Mouse (Mus musculus): Measurements from ENCODE around the gene Fbxw21. TPM values are rescaled to one million over a fixed set of nuclear protein-coding genes. Genes with fewer than 3 reads are reported as not detected.
A peak's percentile ranks its signal among the peaks of the same experiment; 100 is the strongest.

Gene Fbxw21
- polyA plus RNA-seq, 1 experiment: not detected

DNA sequence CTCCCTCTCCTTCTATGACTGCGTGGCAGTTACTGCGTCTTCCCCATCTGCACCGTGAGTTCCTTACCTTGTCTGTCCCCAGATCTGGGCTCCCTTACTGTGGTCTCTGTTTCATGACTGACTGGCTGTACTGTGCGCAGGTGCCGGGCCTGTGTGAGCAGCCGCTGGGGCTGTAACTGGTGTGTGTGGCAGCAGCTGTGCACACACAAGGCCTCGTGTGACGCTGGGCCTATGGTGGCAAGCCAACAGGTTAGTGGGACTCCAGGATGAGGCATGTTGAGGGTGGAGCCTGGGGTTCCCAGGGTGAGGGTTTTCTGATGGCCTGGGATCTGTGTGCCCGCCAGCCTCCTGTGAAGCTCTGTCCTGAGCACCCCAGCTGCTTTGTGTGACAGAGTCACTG, 57.8 kb downstream of the Fbxw21 start:
- no peaks in the 10 kb centered on the region for H3K36me3 ChIP-seq (ENCODE audit: control insufficient read depth, insufficient read depth, low read length)
- no peak overlapping the region for H3K27ac ChIP-seq (ENCODE audit: insufficient read depth, low read depth, low read length)
- H3K4me1 ChIP-seq (ENCODE audit: control insufficient read depth, insufficient read depth, insufficient read length, low read length): 0 out of 2 replicates have a peak, but pooled peaks cover 4% of the 10 kb centered on the region
- WGBS: 90% methylated on average over 9 of the region's 9 CpGs
- TF ChIP-seq POLR2A (IDR thresholded peaks at IDR 0.05; ENCODE audit: low read depth, low read length): no peak
- TF ChIP-seq CTCF (IDR thresholded peaks at IDR 0.05; ENCODE audit: extremely low read depth, insufficient read length, insufficient replicate concordance, low read depth, low read length): no peak
- H3K4me3 ChIP-seq (ENCODE audit: low read depth, low read length): no peak overlapping the region
- no peaks in the 10 kb centered on the region for H3K27me3 ChIP-seq (ENCODE audit: control insufficient read depth, insufficient read depth, low read length)

DNA sequence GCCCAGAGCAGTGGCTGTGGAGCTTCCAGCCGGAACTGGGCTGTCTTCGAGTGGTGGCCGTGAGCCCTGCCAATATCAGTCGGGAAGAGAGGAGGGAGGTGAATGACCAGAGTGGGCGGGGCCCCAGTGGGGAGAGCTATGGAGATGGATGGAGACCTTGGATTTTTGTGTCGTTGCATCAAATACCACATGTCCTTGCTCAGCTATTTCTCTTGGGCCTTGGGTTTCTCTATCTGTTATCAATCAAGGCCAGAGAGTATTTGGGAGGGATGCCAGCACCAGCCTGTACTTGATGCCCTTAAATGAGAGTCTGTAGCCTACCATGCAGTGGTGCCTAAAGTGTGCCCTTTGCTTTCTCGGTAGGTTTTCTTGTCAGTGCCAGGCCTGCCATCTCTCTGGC, 58.6 kb downstream of the Fbxw21 start:
- Histone ChIP-seq H3K4me3 (ENCODE audit: low read depth, low read length) (no peak overlapping the region), H3K36me3 (ENCODE audit: control insufficient read depth, insufficient read depth, low read length) (no peaks in the 10 kb centered on the region), H3K4me1 (ENCODE audit: control insufficient read depth, insufficient read depth, insufficient read length, low read length) (0 out of 2 replicates have a peak, but pooled peaks cover 4% of the 10 kb centered on the region), H3K27me3 (ENCODE audit: control insufficient read depth, insufficient read depth, low read length) (no peaks in the 10 kb centered on the region), H3K27ac (ENCODE audit: insufficient read depth, low read depth, low read length) (no peak overlapping the region)
- TF ChIP-seq CTCF (IDR thresholded peaks at IDR 0.05; ENCODE audit: extremely low read depth, insufficient read length, insufficient replicate concordance, low read depth, low read length): no peak
- no peak for TF ChIP-seq POLR2A (IDR thresholded peaks at IDR 0.05; ENCODE audit: low read depth, low read length)
- 75% methylated on average over 7 of the region's 7 CpGs for WGBS

GRCm38 (mm10) chr9:109102541-109102940, 59.3 kb downstream of the Fbxw21 start:
- no peak overlapping the region for H3K27ac ChIP-seq (ENCODE audit: insufficient read depth, low read depth, low read length)
- no peaks in the 10 kb centered on the region for H3K36me3 ChIP-seq (ENCODE audit: control insufficient read depth, insufficient read depth, low read length)
- no peaks in the 10 kb centered on the region for H3K27me3 ChIP-seq (ENCODE audit: control insufficient read depth, insufficient read depth, low read length)
- 0 out of 2 replicates have a peak, but pooled peaks cover 4% of the 10 kb centered on the region for H3K4me1 ChIP-seq (ENCODE audit: control insufficient read depth, insufficient read depth, insufficient read length, low read length)
- no peak overlapping the region for H3K4me3 ChIP-seq (ENCODE audit: low read depth, low read length)
- 86% methylated on average over 3 of the region's 3 CpGs for WGBS
- TF ChIP-seq POLR2A (IDR thresholded peaks at IDR 0.05; ENCODE audit: low read depth, low read length) (no peak), CTCF (IDR thresholded peaks at IDR 0.05; ENCODE audit: extremely low read depth, insufficient read length, insufficient replicate concordance, low read depth, low read length) (no peak)

- TF ChIP-seq CTCF (IDR thresholded peaks at IDR 0.05; ENCODE audit: extremely low read depth, insufficient read length, insufficient replicate concordance, low read depth, low read length) (no peak), POLR2A (IDR thresholded peaks at IDR 0.05; ENCODE audit: low read depth, low read length) (no peak)
- H3K36me3 ChIP-seq (ENCODE audit: control insufficient read depth, insufficient read depth, low read length): no peaks in the 10 kb centered on the region
- WGBS: 93% methylated on average over 5 of the region's 5 CpGs
Observed at GRCm38 (mm10) chr9:109101933-109102445, 59.9 kb downstream of the Fbxw21 start.

GRCm38 (mm10) chr9:109100307-109100928, 61.4 kb downstream of the Fbxw21 start:
- TF ChIP-seq CTCF (IDR thresholded peaks at IDR 0.05; ENCODE audit: extremely low read depth, insufficient read length, insufficient replicate concordance, low read depth, low read length) (no peak), POLR2A (IDR thresholded peaks at IDR 0.05; ENCODE audit: low read depth, low read length) (no peak)
- Histone ChIP-seq H3K27ac (ENCODE audit: insufficient read depth, low read depth, low read length) (no peak overlapping the region), H3K27me3 (ENCODE audit: control insufficient read depth, insufficient read depth, low read length) (0 out of 2 replicates have a peak, but pooled peaks cover 5% of the 10 kb centered on the region), H3K4me3 (ENCODE audit: low read depth, low read length) (no peak overlapping the region), H3K36me3 (ENCODE audit: control insufficient read depth, insufficient read depth, low read length) (no peaks in the 10 kb centered on the region), H3K4me1 (ENCODE audit: control insufficient read depth, insufficient read depth, insufficient read length, low read length) (peaks cover 7% of the 10 kb centered on the region; the same call in 1 of the 2 replicates)
- WGBS: 82% methylated on average over 20 of the region's 20 CpGs

More at GRCm38 (mm10) chr9:109101933-109102445, 59.9 kb downstream of the Fbxw21 start:
- no peaks in the 10 kb centered on the region for H3K27me3 ChIP-seq (ENCODE audit: control insufficient read depth, insufficient read depth, low read length)
- H3K4me1 ChIP-seq (ENCODE audit: control insufficient read depth, insufficient read depth, insufficient read length, low read length): 0 out of 2 replicates have a peak, but pooled peaks cover 4% of the 10 kb centered on the region
- H3K27ac ChIP-seq (ENCODE audit: insufficient read depth, low read depth, low read length): no peak overlapping the region
- no peak overlapping the region for H3K4me3 ChIP-seq (ENCODE audit: low read depth, low read length)

DNA sequence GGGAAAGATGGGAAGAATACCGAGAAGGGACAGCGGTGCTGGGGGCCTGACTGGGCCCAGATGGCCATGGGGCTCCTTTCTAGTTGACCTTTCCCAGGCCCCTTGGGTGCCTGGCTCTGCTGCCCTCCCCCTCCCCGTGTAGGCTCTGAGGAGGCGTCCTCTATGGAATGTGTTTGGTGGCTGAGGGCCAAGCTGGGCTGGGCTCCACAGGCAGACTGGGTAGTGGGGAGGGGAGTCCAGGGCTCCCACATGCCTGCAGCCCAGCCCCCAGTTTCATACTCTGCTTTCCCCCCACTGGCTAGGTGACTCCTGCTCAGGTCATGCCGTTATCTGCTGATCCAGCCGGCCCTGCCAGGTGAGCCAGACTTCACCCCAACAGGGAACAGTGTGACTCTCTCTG, 62.9 kb downstream of the Fbxw21 start:
- Histone ChIP-seq H3K27me3 (ENCODE audit: control insufficient read depth, insufficient read depth, low read length) (0 out of 2 replicates have a peak, but pooled peaks cover 6% of the 10 kb centered on the region), H3K4me3 (ENCODE audit: low read depth, low read length) (no peak overlapping the region), H3K36me3 (ENCODE audit: control insufficient read depth, insufficient read depth, low read length) (no peaks in the 10 kb centered on the region), H3K4me1 (ENCODE audit: control insufficient read depth, insufficient read depth, insufficient read length, low read length) (peaks cover 15% of the 10 kb centered on the region), H3K27ac (ENCODE audit: insufficient read depth, low read depth, low read length) (no peak overlapping the region)
- 37% methylated on average over 6 of the region's 6 CpGs for WGBS
- TF ChIP-seq CTCF (IDR thresholded peaks at IDR 0.05; ENCODE audit: extremely low read depth, insufficient read length, insufficient replicate concordance, low read depth, low read length): no peak
- no peak for TF ChIP-seq POLR2A (IDR thresholded peaks at IDR 0.05; ENCODE audit: low read depth, low read length)

GRCm38 (mm10) chr9:109098366-109098765, 63.5 kb downstream of the Fbxw21 start:
- H3K4me3 ChIP-seq (ENCODE audit: low read depth, low read length): no peak overlapping the region
- 0 out of 2 replicates have a peak overlapping the region, but pooled peaks have one; percentile 16 for H3K27ac ChIP-seq (ENCODE audit: insufficient read depth, low read depth, low read length)
- H3K4me1 ChIP-seq (ENCODE audit: control insufficient read depth, insufficient read depth, insufficient read length, low read length): peaks cover 15% of the 10 kb centered on the region
- H3K27me3 ChIP-seq (ENCODE audit: control insufficient read depth, insufficient read depth, low read length): 0 out of 2 replicates have a peak, but pooled peaks cover 6% of the 10 kb centered on the region
- 88% methylated on average over 8 of the region's 8 CpGs for WGBS
- H3K36me3 ChIP-seq (ENCODE audit: control insufficient read depth, insufficient read depth, low read length): no peaks in the 10 kb centered on the region
- no peak for TF ChIP-seq POLR2A (IDR thresholded peaks at IDR 0.05; ENCODE audit: low read depth, low read length)
- no peak for TF ChIP-seq CTCF (IDR thresholded peaks at IDR 0.05; ENCODE audit: extremely low read depth, insufficient read length, insufficient replicate concordance, low read depth, low read length)
